Mouse (Mus musculus): ENCODE data around the gene Aldh6a1. TPM values are rescaled to one million over a fixed set of nuclear protein-coding genes. Genes with fewer than 3 reads are reported as not detected.

The Aldh6a1 gene
- polyA plus RNA-seq, 1 experiment from 2014 or later: 27.3 TPM

DNA sequence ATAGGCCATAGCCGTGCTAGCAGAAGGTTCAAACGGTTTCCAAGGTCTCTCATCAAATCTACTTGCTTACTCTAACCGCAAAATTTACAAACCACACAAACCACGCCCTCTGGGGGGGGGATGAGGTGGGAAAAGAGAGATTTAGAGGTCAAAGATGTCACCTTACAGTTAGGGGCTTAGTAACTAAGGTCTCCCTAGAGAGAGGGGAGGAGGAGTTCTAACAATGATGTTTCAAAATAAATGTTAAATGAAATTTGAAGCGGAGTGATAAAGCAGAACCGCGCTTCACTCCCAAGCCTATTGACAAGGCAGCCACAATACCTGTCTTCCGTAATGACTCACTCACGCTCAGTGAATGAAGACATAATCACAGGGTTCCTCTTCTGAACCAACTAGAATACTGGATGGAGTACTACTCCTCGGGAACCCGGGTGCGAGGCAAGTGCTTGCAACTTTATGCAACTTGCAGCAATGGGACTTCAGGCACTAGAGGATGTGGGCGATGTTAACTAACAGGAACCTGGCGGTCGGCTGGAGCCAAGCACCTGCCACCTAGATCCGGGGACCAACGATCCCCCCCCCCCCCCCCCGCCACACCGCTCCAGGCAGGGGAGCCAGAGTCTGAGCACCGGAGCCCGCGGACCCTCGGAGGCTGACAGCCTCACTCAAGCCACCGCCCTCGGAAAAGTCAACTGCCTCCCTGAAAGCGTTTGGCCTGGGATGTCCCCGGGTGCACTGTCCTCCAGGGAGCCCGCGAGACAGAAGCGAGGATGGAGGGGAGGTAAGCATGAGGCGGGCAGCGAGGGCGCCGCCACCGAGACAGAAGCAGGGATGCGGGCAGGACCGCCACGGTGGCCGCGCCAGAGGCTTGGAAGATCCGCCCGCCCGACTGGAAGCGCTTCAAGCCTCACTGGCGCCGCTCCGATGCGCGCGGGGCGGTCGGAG is 42.7 kb downstream of the Aldh6a1 start:
- Histone ChIP-seq H3K36me3 (no peaks in the 10 kb centered on the region), H3K4me1 (peaks cover 11% of the 10 kb centered on the region), H3K4me2 (replicated peaks) (peak overlapping the region; percentile 92), H3K9me3 (no peaks in the 10 kb centered on the region), H3K4me3 (peak overlapping the region; percentile 75), H3K27me3 (peaks cover 6% of the 10 kb centered on the region; the same call in 1 of the 2 replicates), H3K27ac (replicated peaks) (peak overlapping the region; percentile 81), H3K9ac (replicated peaks) (peak overlapping the region; percentile 80)
- 1% methylated on average over 45 of the region's 52 CpGs for WGBS
- ATAC-seq (ENCODE audit: low FRiP score, low read depth): no peak; the same call in none of the 2 replicates

DNA sequence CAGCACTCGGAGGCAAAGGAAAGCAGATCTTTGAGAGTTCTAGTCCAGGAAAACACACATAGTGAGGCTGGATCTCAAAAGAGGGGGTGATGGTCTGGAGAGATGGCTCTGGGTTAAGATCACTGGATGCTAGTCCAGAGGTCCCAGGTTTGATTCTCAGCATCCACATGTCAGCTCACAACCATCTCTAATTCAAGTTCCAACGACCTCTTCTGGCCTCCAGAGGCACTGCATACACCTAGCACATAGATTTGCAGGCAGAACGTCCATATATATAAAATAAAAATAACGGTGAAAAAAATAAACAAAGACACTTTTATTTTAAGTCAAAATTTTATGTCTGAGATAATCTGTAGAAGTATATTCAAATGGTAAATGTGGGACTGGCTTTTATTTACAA is 43.5 kb downstream of the Aldh6a1 start:
- H3K9ac ChIP-seq (replicated peaks): no peak overlapping the region
- no peak overlapping the region for H3K27ac ChIP-seq (replicated peaks)
- ATAC-seq (ENCODE audit: low FRiP score, low read depth): no peak
- H3K36me3 ChIP-seq: no peaks in the 10 kb centered on the region
- no peak overlapping the region for H3K4me3 ChIP-seq
- peaks cover 11% of the 10 kb centered on the region for H3K4me1 ChIP-seq
- H3K27me3 ChIP-seq: peaks cover 6% of the 10 kb centered on the region; the same call in 1 of the 2 replicates
- H3K9me3 ChIP-seq: no peaks in the 10 kb centered on the region
- WGBS: 68% methylated on average over 4 of the region's 4 CpGs
- no peak overlapping the region for H3K4me2 ChIP-seq (replicated peaks)

DNA sequence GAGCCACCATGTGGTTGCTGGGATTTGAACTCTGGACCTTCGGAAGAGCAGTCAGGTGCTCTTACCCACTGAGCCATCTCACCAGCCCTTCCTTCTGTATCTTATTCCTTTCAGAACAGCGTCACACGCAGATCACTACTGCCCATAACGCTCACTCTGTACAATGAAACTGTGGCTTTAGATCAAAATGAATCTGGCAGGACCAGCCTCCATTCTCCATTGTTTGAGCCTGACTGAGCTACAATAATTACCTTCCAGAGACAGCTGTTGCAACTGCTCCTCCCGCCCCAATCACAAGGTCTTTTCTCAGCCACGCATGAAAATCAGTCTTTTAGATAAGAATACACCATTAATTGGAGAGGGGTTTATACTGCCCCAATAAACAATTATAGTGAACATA is 46.3 kb downstream of the Aldh6a1 start:
- H3K27ac ChIP-seq (replicated peaks): no peak overlapping the region
- no peak overlapping the region for H3K4me2 ChIP-seq (replicated peaks)
- 0 out of 2 replicates have a peak, but pooled peaks cover 2% of the 10 kb centered on the region for H3K27me3 ChIP-seq
- no peak for ATAC-seq (ENCODE audit: low FRiP score, low read depth)
- WGBS: 75% methylated on average over 6 of the region's 6 CpGs
- H3K9ac ChIP-seq (replicated peaks): no peak overlapping the region
- H3K9me3 ChIP-seq: no peaks in the 10 kb centered on the region
- H3K36me3 ChIP-seq: no peaks in the 10 kb centered on the region
- H3K4me1 ChIP-seq: peaks cover 10% of the 10 kb centered on the region
- H3K4me3 ChIP-seq: no peak overlapping the region

DNA sequence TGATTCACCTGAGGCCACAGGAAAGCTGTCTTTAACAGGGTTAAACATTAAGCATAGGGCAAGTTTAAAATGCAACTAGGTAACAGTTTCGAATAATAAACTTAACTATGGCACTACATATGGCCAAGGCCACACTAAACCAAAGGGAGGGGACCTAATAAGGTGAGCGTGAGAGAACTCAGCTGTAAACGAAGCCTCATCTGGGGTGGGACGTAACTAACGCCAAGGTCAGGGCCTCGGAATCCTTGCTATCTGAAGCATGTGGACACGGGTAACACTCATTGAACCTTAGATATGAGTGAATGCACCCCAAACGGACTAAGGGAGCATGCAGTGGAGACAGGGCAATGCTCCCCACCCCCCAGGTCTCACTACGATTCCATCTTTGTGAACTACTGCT is 47.9 kb downstream of the Aldh6a1 start:
- Histone ChIP-seq H3K4me1 (peaks cover 3% of the 10 kb centered on the region), H3K9me3 (no peaks in the 10 kb centered on the region), H3K27me3 (no peaks in the 10 kb centered on the region), H3K36me3 (no peaks in the 10 kb centered on the region), H3K27ac (replicated peaks) (no peak overlapping the region), H3K4me3 (no peak overlapping the region), H3K4me2 (replicated peaks) (no peak overlapping the region), H3K9ac (replicated peaks) (no peak overlapping the region)
- ATAC-seq (ENCODE audit: low FRiP score, low read depth): no peak
- WGBS: 73% methylated on average over 9 of the region's 9 CpGs

DNA sequence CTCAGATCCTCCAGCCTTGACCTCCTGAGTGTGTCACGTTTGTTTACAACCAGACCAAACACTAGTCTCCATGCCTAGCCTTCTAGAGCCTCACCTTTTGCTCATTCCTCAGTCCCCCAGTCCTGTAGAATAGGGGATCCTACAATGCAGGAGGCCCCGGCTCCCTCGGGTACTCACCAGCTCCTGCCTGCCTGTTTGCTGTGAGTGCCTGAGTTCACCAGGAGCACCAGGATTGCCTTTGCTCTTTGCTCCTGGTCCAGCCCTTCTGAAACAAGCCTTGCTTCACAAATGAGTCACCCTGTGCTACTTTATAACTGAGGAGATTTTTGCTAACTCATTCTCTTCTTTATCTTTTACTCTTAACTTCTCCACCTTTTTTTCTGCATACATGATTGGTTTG is 50.2 kb downstream of the Aldh6a1 start:
- WGBS: 71% methylated on average over 3 of the region's 3 CpGs
- no peaks in the 10 kb centered on the region for H3K36me3 ChIP-seq
- H3K4me2 ChIP-seq (replicated peaks): no peak overlapping the region
- H3K27ac ChIP-seq (replicated peaks): no peak overlapping the region
- ATAC-seq (ENCODE audit: low FRiP score, low read depth): no peak
- H3K9me3 ChIP-seq: no peaks in the 10 kb centered on the region
- no peaks in the 10 kb centered on the region for H3K27me3 ChIP-seq
- H3K9ac ChIP-seq (replicated peaks): no peak overlapping the region
- no peak overlapping the region for H3K4me3 ChIP-seq
- H3K4me1 ChIP-seq: no peaks in the 10 kb centered on the region

DNA sequence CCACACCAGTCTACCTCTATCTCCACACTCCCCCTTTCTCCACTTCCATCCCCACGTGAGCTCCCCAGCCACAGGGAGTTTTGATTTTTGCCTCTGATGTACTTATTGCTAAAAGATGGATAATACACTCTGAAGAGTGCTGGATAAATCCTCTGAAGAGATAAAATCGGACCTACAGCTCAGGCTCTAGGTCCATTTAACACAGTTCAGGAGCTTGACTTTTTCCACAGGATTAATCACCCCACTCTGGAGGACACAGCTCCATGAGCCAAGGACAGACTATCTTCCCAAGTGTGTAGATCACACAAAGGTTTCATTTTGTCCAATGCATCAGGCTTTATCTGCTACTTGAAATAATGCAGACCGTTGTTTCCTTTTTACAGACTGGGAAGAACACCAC is 50.7 kb downstream of the Aldh6a1 start:
- no peaks in the 10 kb centered on the region for H3K4me1 ChIP-seq
- H3K9ac ChIP-seq (replicated peaks): no peak overlapping the region
- WGBS: 87% methylated on average over 3 of the region's 3 CpGs
- no peak for ATAC-seq (ENCODE audit: low FRiP score, low read depth)
- H3K4me2 ChIP-seq (replicated peaks): no peak overlapping the region
- H3K9me3 ChIP-seq: no peaks in the 10 kb centered on the region
- no peak overlapping the region for H3K27ac ChIP-seq (replicated peaks)
- no peak overlapping the region for H3K4me3 ChIP-seq
- H3K36me3 ChIP-seq: no peaks in the 10 kb centered on the region
- no peaks in the 10 kb centered on the region for H3K27me3 ChIP-seq

DNA sequence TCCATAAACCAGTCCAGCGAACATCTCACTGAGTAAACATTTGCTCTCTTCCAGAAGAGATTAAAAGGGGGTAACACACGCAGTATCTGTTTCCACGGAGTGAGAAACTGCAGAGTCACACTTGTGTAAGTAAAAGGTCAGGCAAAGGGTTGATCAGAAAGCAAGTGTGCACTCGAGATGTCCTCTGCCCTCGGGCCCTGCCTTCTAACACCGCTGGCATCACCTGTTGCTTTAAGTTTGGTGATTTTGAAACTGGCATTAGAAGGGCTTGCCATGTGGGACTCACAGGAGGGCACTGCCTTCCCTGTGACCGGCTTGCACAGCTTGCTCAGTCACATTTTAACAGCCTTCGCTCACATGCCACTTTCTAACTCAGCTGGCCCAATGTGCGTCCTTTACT is 51.1 kb downstream of the Aldh6a1 start:
- H3K4me1 ChIP-seq: no peaks in the 10 kb centered on the region
- no peak overlapping the region for H3K4me3 ChIP-seq
- H3K36me3 ChIP-seq: no peaks in the 10 kb centered on the region
- no peaks in the 10 kb centered on the region for H3K27me3 ChIP-seq
- H3K9me3 ChIP-seq: no peaks in the 10 kb centered on the region
- WGBS: 81% methylated on average over 9 of the region's 9 CpGs
- H3K4me2 ChIP-seq (replicated peaks): no peak overlapping the region
- H3K27ac ChIP-seq (replicated peaks): no peak overlapping the region
- no peak overlapping the region for H3K9ac ChIP-seq (replicated peaks)
- no peak for ATAC-seq (ENCODE audit: low FRiP score, low read depth)

DNA sequence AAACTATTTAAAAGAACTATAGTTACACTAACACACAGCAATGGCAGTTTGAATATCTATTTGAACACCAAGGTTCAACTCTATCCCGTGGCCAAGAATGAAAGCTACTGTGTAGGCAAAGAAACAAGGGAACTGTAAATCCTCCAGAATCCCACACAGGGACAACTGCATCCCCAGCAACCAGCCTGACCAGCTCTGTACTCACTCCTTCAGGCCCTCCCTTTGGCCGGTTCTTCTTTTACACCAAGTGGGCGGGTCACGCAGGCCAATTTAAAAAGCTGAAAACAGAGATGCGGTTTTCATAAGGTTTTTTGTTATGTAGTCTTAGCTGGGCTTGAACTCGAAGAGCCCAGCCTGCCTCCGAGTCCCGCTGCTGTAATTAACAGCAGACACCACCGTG is 51.7 kb downstream of the Aldh6a1 start:
- Histone ChIP-seq H3K27ac (replicated peaks) (no peak overlapping the region), H3K9ac (replicated peaks) (no peak overlapping the region), H3K9me3 (no peaks in the 10 kb centered on the region), H3K27me3 (no peaks in the 10 kb centered on the region), H3K4me1 (no peaks in the 10 kb centered on the region), H3K36me3 (no peaks in the 10 kb centered on the region), H3K4me3 (no peak overlapping the region), H3K4me2 (replicated peaks) (no peak overlapping the region)
- no peak for ATAC-seq (ENCODE audit: low FRiP score, low read depth)
- whole genome bisulfite sequencing: 83% methylated on average over 9 of the region's 9 CpGs

DNA sequence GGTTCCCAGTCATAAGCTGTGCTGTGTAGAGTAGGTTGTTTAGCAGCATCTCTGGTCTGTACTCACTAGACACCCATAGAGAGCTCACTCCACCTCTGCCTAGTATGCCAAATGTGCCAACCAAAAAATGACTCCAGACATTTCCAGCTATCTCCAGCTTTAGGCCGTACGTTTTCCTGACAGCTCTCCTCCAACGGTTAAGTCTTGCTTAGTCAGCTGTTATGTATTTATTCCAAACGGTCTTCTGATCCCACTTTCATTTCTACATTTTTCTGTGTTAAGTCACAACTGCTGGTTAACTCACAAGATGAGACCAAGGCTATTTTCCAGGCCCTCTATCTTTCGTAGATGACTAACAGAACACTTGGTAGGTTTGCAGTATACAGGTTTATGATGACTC is 52.2 kb downstream of the Aldh6a1 start:
- H3K27me3 ChIP-seq: no peaks in the 10 kb centered on the region
- no peak overlapping the region for H3K4me2 ChIP-seq (replicated peaks)
- no peak overlapping the region for H3K9ac ChIP-seq (replicated peaks)
- H3K27ac ChIP-seq (replicated peaks): no peak overlapping the region
- H3K36me3 ChIP-seq: no peaks in the 10 kb centered on the region
- no peaks in the 10 kb centered on the region for H3K4me1 ChIP-seq
- H3K9me3 ChIP-seq: no peaks in the 10 kb centered on the region
- ATAC-seq (ENCODE audit: low FRiP score, low read depth): no peak
- WGBS: 89% methylated on average over 5 of the region's 5 CpGs
- H3K4me3 ChIP-seq: no peak overlapping the region

DNA sequence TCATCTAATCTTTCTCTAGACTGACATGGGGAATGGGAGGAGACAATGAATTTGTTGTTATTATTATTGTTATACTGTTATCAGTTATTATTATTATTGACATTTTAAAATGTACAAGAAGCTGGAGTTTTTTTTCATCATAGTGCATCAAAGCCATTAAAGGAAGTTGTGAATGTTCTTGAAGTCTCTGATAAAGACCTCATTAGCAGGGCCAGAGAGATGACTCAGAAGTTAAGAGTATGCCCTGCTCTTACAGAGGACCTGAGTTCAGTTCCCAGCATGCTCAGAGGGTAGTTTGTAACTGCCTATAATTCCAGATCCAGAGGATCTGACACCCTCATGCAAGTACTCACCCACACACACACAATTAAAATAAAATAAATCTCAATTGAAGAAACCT is 53.1 kb downstream of the Aldh6a1 start:
- ATAC-seq (ENCODE audit: low FRiP score, low read depth): no peak
- H3K9ac ChIP-seq (replicated peaks): no peak overlapping the region
- no peak overlapping the region for H3K4me3 ChIP-seq
- H3K36me3 ChIP-seq: no peaks in the 10 kb centered on the region
- no peak overlapping the region for H3K27ac ChIP-seq (replicated peaks)
- H3K4me1 ChIP-seq: no peaks in the 10 kb centered on the region
- H3K27me3 ChIP-seq: no peaks in the 10 kb centered on the region
- H3K4me2 ChIP-seq (replicated peaks): no peak overlapping the region
- H3K9me3 ChIP-seq: no peaks in the 10 kb centered on the region

DNA sequence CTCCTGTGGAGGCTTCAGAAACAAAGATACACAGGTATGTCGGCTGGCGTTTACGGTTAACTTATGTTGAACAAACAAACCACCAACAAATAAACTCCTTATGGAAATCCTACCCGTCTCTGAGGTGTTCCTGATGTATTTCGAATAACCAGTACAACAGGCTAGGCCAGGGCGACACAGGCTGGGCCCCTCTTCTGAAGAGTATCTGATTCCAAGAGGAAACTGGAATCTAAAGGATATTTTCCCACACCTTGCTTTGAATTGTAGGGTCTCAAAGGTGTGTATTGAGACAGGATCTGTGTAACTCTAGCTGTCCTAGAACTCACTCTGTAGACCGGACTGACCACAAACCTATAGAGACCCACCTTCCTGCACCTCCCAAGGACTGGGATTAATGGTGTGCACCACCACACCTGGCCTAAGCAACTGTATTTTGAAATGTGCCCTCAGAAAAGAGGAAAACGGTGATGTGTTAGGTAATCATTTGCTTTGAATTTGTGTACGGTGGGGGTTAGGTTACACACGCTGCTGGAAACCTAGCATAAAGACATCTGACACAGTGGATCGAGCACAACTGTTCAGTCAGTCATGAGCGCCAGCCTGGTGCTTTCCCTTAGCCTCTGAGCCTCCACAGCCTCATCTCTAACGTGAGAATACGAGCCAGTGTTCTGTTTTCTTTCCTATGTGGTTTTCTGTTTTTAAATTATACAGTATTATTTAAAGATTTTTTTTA is 53.7 kb downstream of the Aldh6a1 start:
- Histone ChIP-seq H3K9me3 (no peaks in the 10 kb centered on the region), H3K4me3 (no peak overlapping the region), H3K4me2 (replicated peaks) (no peak overlapping the region), H3K36me3 (no peaks in the 10 kb centered on the region), H3K9ac (replicated peaks) (no peak overlapping the region), H3K27ac (replicated peaks) (no peak overlapping the region), H3K27me3 (no peaks in the 10 kb centered on the region), H3K4me1 (no peaks in the 10 kb centered on the region)
- ATAC-seq (ENCODE audit: low FRiP score, low read depth): no peak
- 89% methylated on average over 14 of the region's 14 CpGs for WGBS

DNA sequence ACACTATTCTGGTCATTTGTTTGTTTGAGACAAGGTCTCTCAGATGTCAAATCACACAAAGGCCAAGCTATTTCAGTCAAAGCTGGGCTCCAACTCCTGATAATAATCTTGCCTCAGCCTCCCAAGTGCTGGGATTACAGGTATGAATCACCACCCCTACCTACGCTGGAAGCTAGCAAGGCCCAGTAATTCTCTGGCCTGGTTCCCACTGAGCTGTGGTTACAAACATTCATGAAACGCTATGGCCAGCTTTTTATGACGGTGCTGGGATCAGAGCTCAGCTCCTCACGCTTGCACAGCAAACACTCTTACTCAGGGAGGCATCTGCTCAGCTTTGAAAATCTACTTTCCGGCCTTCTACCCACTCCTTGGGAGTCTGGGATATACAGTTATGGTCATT is 57.0 kb downstream of the Aldh6a1 start:
- WGBS: 92% methylated on average over 5 of the region's 5 CpGs
- no peak for ATAC-seq (ENCODE audit: low FRiP score, low read depth)
- no peaks in the 10 kb centered on the region for H3K27me3 ChIP-seq
- H3K9me3 ChIP-seq: no peaks in the 10 kb centered on the region
- H3K9ac ChIP-seq (replicated peaks): no peak overlapping the region
- H3K36me3 ChIP-seq: no peaks in the 10 kb centered on the region
- H3K4me2 ChIP-seq (replicated peaks): no peak overlapping the region
- no peaks in the 10 kb centered on the region for H3K4me1 ChIP-seq
- H3K4me3 ChIP-seq: no peak overlapping the region
- no peak overlapping the region for H3K27ac ChIP-seq (replicated peaks)

All from midbrain, embryonic 12.5 days (tissue).